ENCODE assay signal across 10 mouse cellular contexts in the genomic region with DNA sequence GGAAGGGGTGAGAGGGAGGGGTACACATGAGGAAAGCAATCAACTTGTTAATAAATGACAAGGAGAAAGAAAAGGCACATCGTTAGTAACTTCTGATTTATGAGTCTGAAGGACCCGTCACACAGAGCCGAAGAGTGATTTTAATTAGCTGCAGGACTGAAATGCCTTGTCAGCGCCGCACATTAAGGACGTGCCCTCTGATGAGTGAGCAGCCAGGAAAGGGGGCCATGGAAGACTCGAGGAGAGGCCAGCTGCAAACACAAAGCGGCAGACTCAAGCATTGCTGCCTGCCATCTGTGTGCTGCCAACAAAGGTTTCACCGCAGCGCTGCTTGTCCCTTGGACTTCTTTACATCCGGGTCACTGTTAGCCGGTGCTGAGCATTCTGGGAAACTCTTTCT.
DNase-seq lines count a peak whose midpoint lies in the region; ATAC-seq and TF ChIP-seq lines count a peak whose summit lies in the region.
"Had no signal": no experiment of that assay in that cellular context is flagged by ENCODE, and none has a peak within 500 bp of the region (broad histone marks: within the 10 kb centered on the region; RNA-seq: fewer than 3 reads in every experiment).

No protein-coding gene starts in this region.

- peaks cover 7% of the 10 kb centered on the region for H3K4me1 ChIP-seq in lung, embryonic 16.5 days (replicated peaks; ENCODE audit: control insufficient read depth, insufficient read depth, low read length)
- H3K4me1 ChIP-seq in limb, embryonic 14.5 days (ENCODE audit: control insufficient read depth, insufficient read depth, low read length): peaks cover 14% of the 10 kb centered on the region
- no peaks in the 10 kb centered on the region for H3K4me1 ChIP-seq in cerebellum, adult 2 months (ENCODE audit: control insufficient read depth, insufficient read depth, low read length)

- H3K9ac ChIP-seq in lung, embryonic 16.5 days (ENCODE audit: low read length): no peak overlapping the region
- peak overlapping the region; percentile 26; the same call in 1 of the 2 replicates for H3K9ac ChIP-seq in limb, embryonic 14.5 days (ENCODE audit: low read depth, low read length, severe bottlenecking)
- H3K9ac ChIP-seq: heart, embryonic 15.5 days had no signal

- no peak for DNase-seq in lung, postnatal 14 days
- peak; percentile 84 for DNase-seq in forelimb bud, embryonic 11.5 days (ENCODE audit: low read depth, low spot score)
- peak; percentile 24 for DNase-seq in limb, embryonic 14.5 days (ENCODE audit: low spot score)
- peak; percentile 69 for DNase-seq in retina, postnatal 1 day
- DNase-seq in right cerebral cortex, postnatal 36 days (ENCODE audit: low spot score in 2 of 2): no peak
- no peak for DNase-seq in thymus, postnatal 4 days
- no peak for DNase-seq in cerebellum, adult 2 months
- DNase-seq: cerebellum, adult 8-10 months had no signal

- no peak for TF ChIP-seq CTCF in cerebellum, adult 2 months (IDR thresholded peaks at IDR 0.05; ENCODE audit: borderline replicate concordance, insufficient read depth, low read depth, low read length)

- TF ChIP-seq POLR2A in limb, embryonic 14.5 days (IDR thresholded peaks at IDR 0.05; ENCODE audit: borderline replicate concordance, extremely low read depth, insufficient read depth, insufficient read length): no peak
- TF ChIP-seq POLR2A in cerebellum, adult 2 months (IDR thresholded peaks at IDR 0.05; ENCODE audit: borderline replicate concordance, insufficient read depth, low read length): no peak

- no peaks in the 10 kb centered on the region for H3K36me3 ChIP-seq in lung, embryonic 16.5 days (ENCODE audit: control insufficient read depth, insufficient read depth, low read length)
- no peaks in the 10 kb centered on the region for H3K36me3 ChIP-seq in limb, embryonic 14.5 days (ENCODE audit: control insufficient read depth, insufficient read depth, low read length)
- H3K36me3 ChIP-seq: heart, embryonic 15.5 days had no signal

- no peak overlapping the region for H3K4me3 ChIP-seq in lung, embryonic 16.5 days (ENCODE audit: low read length)
- H3K4me3 ChIP-seq in limb, embryonic 14.5 days (replicated peaks; ENCODE audit: low read length): peak overlapping the region; percentile 15
- no peak overlapping the region for H3K4me3 ChIP-seq in cerebellum, adult 2 months (replicated peaks; ENCODE audit: insufficient read depth, low read depth, low read length)
- H3K4me3 ChIP-seq: heart, embryonic 15.5 days had no signal

- no peaks in the 10 kb centered on the region for H3K27me3 ChIP-seq in lung, embryonic 16.5 days (ENCODE audit: control insufficient read depth, insufficient read depth, low read depth, low read length)
- H3K27me3 ChIP-seq in limb, embryonic 14.5 days (ENCODE audit: control insufficient read depth, insufficient read depth, low read length): no peaks in the 10 kb centered on the region
- H3K27me3 ChIP-seq in cerebellum, adult 2 months (ENCODE audit: control insufficient read depth, insufficient read depth, low read length): no peaks in the 10 kb centered on the region
- H3K27me3 ChIP-seq: heart, embryonic 15.5 days had no signal

- no peak overlapping the region for H3K27ac ChIP-seq in lung, embryonic 16.5 days (ENCODE audit: low read length)
- no peak overlapping the region for H3K27ac ChIP-seq in limb, embryonic 14.5 days (replicated peaks; ENCODE audit: low read depth, low read length)
- no peak overlapping the region for H3K27ac ChIP-seq in cerebellum, adult 2 months (ENCODE audit: insufficient read depth, low read length)
- H3K27ac ChIP-seq: heart, embryonic 15.5 days had no signal

- H3K4me2 ChIP-seq in lung, embryonic 16.5 days (ENCODE audit: low read depth, low read length): peak overlapping the region; percentile 44
- H3K4me2 ChIP-seq in limb, embryonic 14.5 days (replicated peaks; ENCODE audit: low read depth, low read length, severe bottlenecking): peak overlapping the region; percentile 46
- H3K4me2 ChIP-seq: heart, embryonic 15.5 days had no signal

- 0 out of 2 replicates have a peak, but pooled peaks cover 2% of the 10 kb centered on the region for H3K9me3 ChIP-seq in lung, embryonic 16.5 days (ENCODE audit: control insufficient read depth, low read length)
- H3K9me3 ChIP-seq in limb, embryonic 14.5 days (ENCODE audit: control insufficient read depth, low read length): no peaks in the 10 kb centered on the region; the same call in 1 of the 2 replicates
- H3K9me3 ChIP-seq: heart, embryonic 15.5 days had no signal

- ATAC-seq in lung, embryonic 16.5 days (ENCODE audit: low read depth): peak; percentile 83
- ATAC-seq in limb, embryonic 14.5 days (ENCODE audit: low FRiP score, low read depth): no peak

- WGBS in lung, embryonic 16.5 days: 16% methylated on average over 12 of the region's 12 CpGs
- WGBS in limb, embryonic 14.5 days: 11% methylated on average over 12 of the region's 12 CpGs
- WGBS in cerebellum, adult 2 months: 36% methylated on average over 12 of the region's 12 CpGs

Comparison
In these comparisons a context has a peak if more than half of its experiments do, and no peak if none do; other contexts are left out.
1. DNase-seq: peak in forelimb bud, embryonic 11.5 days (single experiment), limb, embryonic 14.5 days (single experiment) and retina, postnatal 1 day (single experiment); none in lung, postnatal 14 days (single experiment), right cerebral cortex, postnatal 36 days (0 of 2), thymus, postnatal 4 days (single experiment) and cerebellum, adult 2 months (0 of 2).